Mouse (Mus musculus): ENCODE measurements at regions not wholly inside any gene's neighbourhood (a gene's known extent, or its start where the extent isn't known, plus 50 kb on each side); places are given as distances from the start of the nearest gene placed in this dataset.

DNA sequence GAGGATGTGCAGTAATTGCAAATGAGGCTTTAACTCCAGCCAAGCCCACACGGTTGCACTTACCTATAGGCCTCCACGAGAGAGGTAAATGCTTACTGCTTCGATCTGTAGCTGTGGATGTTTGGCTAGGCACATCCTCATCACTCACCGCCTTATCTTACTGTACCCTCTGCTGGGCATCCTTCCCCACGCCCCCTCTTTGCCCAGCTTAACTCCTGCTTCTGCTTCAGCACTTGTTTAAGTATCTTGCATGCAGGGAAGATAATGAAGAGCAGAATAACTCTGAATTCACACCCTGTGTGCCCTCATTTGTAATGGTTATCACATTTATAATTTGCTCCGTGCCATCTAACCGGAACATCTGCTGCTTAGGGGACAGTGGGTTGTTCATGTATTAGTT lies 74.7 kb upstream of the Anapc15-ps start:
- TF ChIP-seq CTCF (IDR thresholded peaks at IDR 0.05; ENCODE audit: extremely low read depth, insufficient read depth, insufficient read length, insufficient replicate concordance): no peak
- TF ChIP-seq POLR2A (IDR thresholded peaks at IDR 0.05; ENCODE audit: low read depth, low read length): no peak
